Mouse (Mus musculus): ENCODE results near the gene Azin2. TPM values are rescaled to one million over a fixed set of nuclear protein-coding genes. Genes with fewer than 3 reads are reported as not detected.

Azin2 gene
- polyA plus RNA-seq, 1 experiment from 2014 or later: 20.3 TPM

DNA sequence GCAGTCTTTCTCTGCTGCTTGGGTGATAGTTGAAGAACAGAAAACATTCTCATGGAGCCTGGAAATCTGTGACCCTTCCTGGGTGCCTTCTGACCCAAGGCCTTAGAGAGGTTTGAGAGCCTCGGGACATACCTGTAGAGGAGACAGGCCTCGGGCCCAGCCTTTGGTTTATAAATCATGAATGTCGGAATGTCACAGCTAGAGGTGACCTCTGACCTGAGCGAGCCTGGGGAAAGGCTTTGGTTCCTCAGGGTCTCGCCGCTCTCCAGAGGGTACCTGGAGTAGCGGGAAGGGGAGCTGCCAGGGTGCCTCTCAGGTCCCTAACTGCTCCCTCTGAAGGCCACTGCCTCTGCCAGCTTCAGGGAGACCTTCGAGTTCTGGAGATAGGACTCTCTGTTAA lies 57.0 kb downstream of the Azin2 start:
- Histone ChIP-seq H3K4me2 (no peak overlapping the region), H3K4me3 (replicated peaks) (no peak overlapping the region), H3K27ac (peak overlapping the region; percentile 73; the same call in 1 of the 2 replicates), H3K36me3 (peaks cover 40% of the 10 kb centered on the region), H3K27me3 (no peaks in the 10 kb centered on the region), H3K9me3 (replicated peaks) (no peaks in the 10 kb centered on the region), H3K4me1 (peaks cover 46% of the 10 kb centered on the region), H3K9ac (no peak overlapping the region)
- 25% methylated on average over 8 of the region's 8 CpGs for WGBS
- ATAC-seq (replicated peaks; ENCODE audit: low FRiP score): no peak

DNA sequence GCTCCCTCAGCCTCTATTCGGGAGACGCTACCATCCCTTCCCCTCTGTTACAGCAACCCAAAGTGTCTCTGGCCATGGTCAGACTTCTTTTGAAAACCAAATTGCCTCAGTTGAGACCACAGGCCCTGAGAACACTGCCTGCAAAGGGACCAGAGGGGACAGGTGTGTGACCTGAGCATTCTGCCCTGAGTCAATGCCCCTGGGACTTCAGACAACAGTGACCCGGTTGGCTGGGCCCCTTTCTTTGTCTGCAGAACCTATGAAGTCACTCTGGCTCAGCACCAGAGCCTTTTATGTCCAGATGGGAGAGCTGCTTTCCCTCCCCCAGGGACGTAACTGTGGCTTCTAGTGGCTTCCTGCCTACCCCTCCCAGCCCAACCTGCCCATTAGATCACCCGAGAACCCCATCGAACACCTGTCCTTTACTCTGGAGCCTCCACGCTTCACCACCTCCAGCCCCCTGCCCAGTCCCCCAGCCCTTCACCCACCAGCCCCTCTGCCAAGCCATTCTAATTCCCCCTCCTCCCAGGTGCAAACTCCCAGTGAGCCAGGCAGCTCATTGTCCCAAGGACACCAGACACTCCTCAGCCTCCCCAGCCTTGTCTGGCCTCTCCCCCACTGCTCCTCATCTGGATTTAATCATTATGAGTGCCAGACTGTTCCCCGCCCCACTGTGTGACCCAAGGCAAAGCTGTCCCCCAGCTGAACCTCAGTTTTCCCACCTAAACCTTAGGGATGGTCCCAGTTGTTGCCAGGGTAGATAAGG lies 58.0 kb downstream of the Azin2 start:
- Histone ChIP-seq H3K9me3 (replicated peaks) (no peaks in the 10 kb centered on the region), H3K9ac (no peak overlapping the region), H3K27me3 (no peaks in the 10 kb centered on the region), H3K4me3 (replicated peaks) (no peak overlapping the region), H3K27ac (peak overlapping the region; percentile 73), H3K36me3 (peaks cover 30% of the 10 kb centered on the region), H3K4me1 (peaks cover 56% of the 10 kb centered on the region), H3K4me2 (no peak overlapping the region)
- 41% methylated on average over 8 of the region's 8 CpGs for WGBS
- peak; percentile 19; the same call in 1 of the 2 replicates for ATAC-seq (replicated peaks; ENCODE audit: low FRiP score)

GRCm38 (mm10) chr4:128902390-128902789 lies 59.9 kb downstream of the Azin2 start:
- no peak overlapping the region for H3K9ac ChIP-seq
- H3K27me3 ChIP-seq: no peaks in the 10 kb centered on the region
- H3K9me3 ChIP-seq (replicated peaks): no peaks in the 10 kb centered on the region
- peaks cover 69% of the 10 kb centered on the region for H3K4me1 ChIP-seq
- WGBS: 78% methylated on average over 8 of the region's 8 CpGs
- H3K36me3 ChIP-seq: peaks cover 26% of the 10 kb centered on the region
- no peak overlapping the region for H3K4me2 ChIP-seq
- no peak for ATAC-seq (replicated peaks; ENCODE audit: low FRiP score)
- no peak overlapping the region for H3K27ac ChIP-seq
- no peak overlapping the region for H3K4me3 ChIP-seq (replicated peaks)

DNA sequence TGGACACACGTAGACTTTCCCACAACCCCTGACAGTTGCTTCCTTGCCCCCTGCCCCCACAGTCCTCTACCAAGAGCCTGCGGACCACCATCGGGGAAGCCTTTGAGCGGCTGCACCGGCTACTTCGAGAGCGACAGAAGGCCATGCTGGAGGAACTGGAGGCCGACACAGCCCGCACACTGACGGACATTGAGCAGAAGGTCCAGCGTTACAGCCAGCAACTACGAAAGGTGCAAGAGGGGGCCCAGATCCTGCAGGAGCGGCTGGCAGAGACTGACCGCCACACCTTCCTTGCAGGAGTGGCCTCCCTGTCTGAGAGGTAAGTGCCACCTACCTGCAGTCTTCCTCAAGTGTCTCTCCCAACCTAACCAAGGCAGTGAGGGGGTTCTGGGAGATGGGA lies 61.8 kb downstream of the Azin2 start:
- Histone ChIP-seq H3K27me3 (no peaks in the 10 kb centered on the region), H3K36me3 (peaks cover 26% of the 10 kb centered on the region), H3K9ac (no peak overlapping the region), H3K4me1 (peaks cover 52% of the 10 kb centered on the region), H3K4me2 (no peak overlapping the region), H3K4me3 (replicated peaks) (no peak overlapping the region), H3K27ac (peak overlapping the region; percentile 42; the same call in 1 of the 2 replicates), H3K9me3 (replicated peaks) (no peaks in the 10 kb centered on the region)
- 82% methylated on average over 14 of the region's 14 CpGs for WGBS
- ATAC-seq (replicated peaks; ENCODE audit: low FRiP score): no peak

- Histone ChIP-seq H3K9ac (peak overlapping the region; percentile 38), H3K27ac (peak overlapping the region; percentile 92), H3K4me2 (no peak overlapping the region), H3K36me3 (peaks cover 26% of the 10 kb centered on the region), H3K4me3 (replicated peaks) (no peak overlapping the region), H3K9me3 (replicated peaks) (no peaks in the 10 kb centered on the region), H3K27me3 (no peaks in the 10 kb centered on the region), H3K4me1 (peaks cover 41% of the 10 kb centered on the region)
- peak; percentile 69 for ATAC-seq (replicated peaks; ENCODE audit: low FRiP score)
- WGBS: 2% methylated on average over 6 of the region's 6 CpGs
These were observed 62.9 kb downstream of the Azin2 start for GRCm38 (mm10) chr4:128899332-128899731.

DNA sequence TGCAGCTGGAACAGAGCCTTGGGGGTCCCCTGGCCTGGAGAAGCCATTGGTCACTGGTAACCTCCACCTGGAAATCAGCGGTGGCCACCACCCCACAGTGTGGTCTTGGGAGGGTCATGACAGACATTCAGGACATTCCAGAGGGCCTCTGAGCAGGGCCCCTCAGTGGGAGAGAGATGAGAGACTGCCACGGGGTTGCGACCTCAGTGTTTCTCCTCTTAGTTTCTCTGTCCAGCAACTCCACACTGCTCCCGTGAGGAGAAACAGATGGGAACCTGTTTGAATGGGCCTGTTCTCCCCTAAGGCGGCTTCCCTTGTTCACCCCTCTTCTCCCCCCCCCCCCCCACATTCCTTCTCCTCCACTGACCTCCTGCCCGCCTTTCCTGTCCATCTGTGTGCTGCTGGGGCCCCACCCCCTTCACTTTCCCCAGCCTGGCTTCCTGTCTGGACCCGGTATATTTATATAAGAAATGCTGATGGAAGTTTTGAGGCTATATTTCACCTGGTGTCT lies 64.3 kb downstream of the Azin2 start:
- peaks cover 32% of the 10 kb centered on the region for H3K4me1 ChIP-seq
- whole genome bisulfite sequencing: 9% methylated on average over 6 of the region's 7 CpGs
- H3K36me3 ChIP-seq: peaks cover 19% of the 10 kb centered on the region
- H3K9me3 ChIP-seq (replicated peaks): no peaks in the 10 kb centered on the region
- ATAC-seq (replicated peaks; ENCODE audit: low FRiP score): peak; percentile 55
- no peaks in the 10 kb centered on the region for H3K27me3 ChIP-seq
- H3K4me3 ChIP-seq (replicated peaks): no peak overlapping the region
- H3K9ac ChIP-seq: no peak overlapping the region
- H3K4me2 ChIP-seq: 0 out of 2 replicates have a peak overlapping the region, but pooled peaks have one; percentile 8
- peak overlapping the region; percentile 92 for H3K27ac ChIP-seq

DNA sequence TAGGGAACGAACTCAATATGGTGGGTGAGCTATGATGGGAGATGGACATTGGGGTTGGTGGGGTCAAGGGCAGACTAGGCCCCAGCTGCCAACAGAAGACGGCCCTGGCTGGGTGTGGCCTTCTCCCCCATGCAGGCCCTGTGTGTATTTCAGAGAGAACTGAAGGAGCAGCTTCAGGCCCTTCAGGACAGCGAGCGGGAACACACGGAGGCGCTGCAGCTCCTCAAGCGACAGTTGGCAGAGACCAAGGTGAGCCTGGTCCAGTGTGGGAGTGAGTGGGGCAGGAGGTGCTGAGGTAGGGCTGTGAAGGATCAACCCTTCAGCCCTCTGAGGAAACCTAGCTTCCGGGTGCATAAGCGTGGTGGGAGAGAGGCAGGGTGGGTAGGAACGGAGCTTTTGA lies 65.6 kb downstream of the Azin2 start:
- no peak overlapping the region for H3K4me3 ChIP-seq (replicated peaks)
- H3K9me3 ChIP-seq (replicated peaks): no peaks in the 10 kb centered on the region
- no peak overlapping the region for H3K9ac ChIP-seq
- no peak overlapping the region for H3K4me2 ChIP-seq
- H3K27ac ChIP-seq: no peak overlapping the region
- ATAC-seq (replicated peaks; ENCODE audit: low FRiP score): no peak
- H3K4me1 ChIP-seq: peaks cover 36% of the 10 kb centered on the region
- H3K36me3 ChIP-seq: peaks cover 8% of the 10 kb centered on the region
- WGBS: 91% methylated on average over 10 of the region's 10 CpGs
- H3K27me3 ChIP-seq: no peaks in the 10 kb centered on the region

- Histone ChIP-seq H3K4me1 (peaks cover 43% of the 10 kb centered on the region), H3K27me3 (no peaks in the 10 kb centered on the region), H3K36me3 (peaks cover 5% of the 10 kb centered on the region), H3K9me3 (replicated peaks) (no peaks in the 10 kb centered on the region), H3K27ac (no peak overlapping the region), H3K4me2 (no peak overlapping the region), H3K4me3 (replicated peaks) (no peak overlapping the region), H3K9ac (no peak overlapping the region)
- WGBS: 94% methylated on average over 4 of the region's 4 CpGs
- no peak for ATAC-seq (replicated peaks; ENCODE audit: low FRiP score)
These were observed 66.4 kb downstream of the Azin2 start for GRCm38 (mm10) chr4:128895841-128896240.

GRCm38 (mm10) chr4:128894112-128894511 lies 68.1 kb downstream of the Azin2 start:
- Histone ChIP-seq H3K4me1 (peaks cover 42% of the 10 kb centered on the region), H3K27ac (no peak overlapping the region), H3K9ac (no peak overlapping the region), H3K36me3 (no peaks in the 10 kb centered on the region), H3K4me3 (replicated peaks) (no peak overlapping the region), H3K27me3 (no peaks in the 10 kb centered on the region), H3K4me2 (no peak overlapping the region), H3K9me3 (replicated peaks) (no peaks in the 10 kb centered on the region)
- no peak for ATAC-seq (replicated peaks; ENCODE audit: low FRiP score)
- 87% methylated on average over 12 of the region's 12 CpGs for WGBS

- Histone ChIP-seq H3K4me1 (peaks cover 37% of the 10 kb centered on the region), H3K9me3 (replicated peaks) (no peaks in the 10 kb centered on the region), H3K27me3 (no peaks in the 10 kb centered on the region), H3K27ac (no peak overlapping the region), H3K36me3 (no peaks in the 10 kb centered on the region), H3K4me3 (replicated peaks) (no peak overlapping the region), H3K9ac (no peak overlapping the region), H3K4me2 (no peak overlapping the region)
- no peak for ATAC-seq (replicated peaks; ENCODE audit: low FRiP score)
- 71% methylated on average over 6 of the region's 6 CpGs for WGBS
These were observed 70.1 kb downstream of the Azin2 start for GRCm38 (mm10) chr4:128892188-128892587.

- H3K27me3 ChIP-seq: no peaks in the 10 kb centered on the region
- peak overlapping the region; percentile 1; the same call in 1 of the 2 replicates for H3K27ac ChIP-seq
- WGBS: 82% methylated on average over 6 of the region's 6 CpGs
- no peak for ATAC-seq (replicated peaks; ENCODE audit: low FRiP score)
- H3K9me3 ChIP-seq (replicated peaks): no peaks in the 10 kb centered on the region
- H3K9ac ChIP-seq: no peak overlapping the region
- peaks cover 41% of the 10 kb centered on the region for H3K4me1 ChIP-seq
- no peak overlapping the region for H3K4me3 ChIP-seq (replicated peaks)
- H3K4me2 ChIP-seq: no peak overlapping the region
- no peaks in the 10 kb centered on the region for H3K36me3 ChIP-seq
These were observed 70.5 kb downstream of the Azin2 start for GRCm38 (mm10) chr4:128891746-128892145.

DNA sequence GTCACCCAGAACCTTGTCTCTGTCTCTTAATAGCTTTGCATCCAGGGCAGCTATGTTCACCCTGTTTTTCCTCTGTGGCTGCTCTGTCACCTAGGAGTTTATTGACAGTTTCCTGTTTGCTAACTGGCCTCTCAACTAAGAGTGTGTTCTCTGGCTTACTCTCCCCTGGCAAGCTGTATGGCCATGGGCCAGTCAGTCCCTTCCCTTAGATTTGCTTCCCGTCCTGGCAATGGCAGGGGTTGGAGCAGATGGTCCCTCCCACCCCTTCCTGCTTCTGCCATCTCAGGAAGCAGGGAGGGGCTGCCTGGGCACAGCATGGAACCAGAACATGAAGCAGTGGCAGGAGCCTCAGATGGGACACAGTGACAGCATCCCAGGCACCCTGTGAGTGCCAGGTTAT lies 71.1 kb downstream of the Azin2 start:
- no peak for ATAC-seq (replicated peaks; ENCODE audit: low FRiP score)
- H3K27me3 ChIP-seq: no peaks in the 10 kb centered on the region
- H3K9me3 ChIP-seq (replicated peaks): no peaks in the 10 kb centered on the region
- no peak overlapping the region for H3K9ac ChIP-seq
- peak overlapping the region; percentile 1; the same call in 1 of the 2 replicates for H3K27ac ChIP-seq
- H3K36me3 ChIP-seq: no peaks in the 10 kb centered on the region
- H3K4me1 ChIP-seq: peaks cover 47% of the 10 kb centered on the region
- H3K4me3 ChIP-seq (replicated peaks): no peak overlapping the region
- H3K4me2 ChIP-seq: no peak overlapping the region
- 22% methylated on average over 1 of the region's 1 CpGs for WGBS
